Mouse (Mus musculus): ENCODE data around the gene Slc17a9.

- TF ChIP-seq CTCF (IDR thresholded peaks at IDR 0.05; ENCODE audit: low read depth, low read length), result no peak
- no peak for TF ChIP-seq GATA1 (IDR thresholded peaks at IDR 0.05; ENCODE audit: borderline replicate concordance, low read length)
- TF ChIP-seq TAL1 (conservative IDR thresholded peaks at IDR 0.05; ENCODE audit: low read depth, low read length), result no peak
These were observed 29.9 kb upstream of the Slc17a9 start for GRCm38 (mm10) chr2:180695176-180695575.

Measured in G1E (cell line).